Mouse (Mus musculus) kidney, postnatal 10 days (tissue): ENCODE data around the gene Vwa1.
"Not testable (repeated sequence)": the region's sequence is repeated elsewhere in the genome, so short reads cannot be mapped to it uniquely, and the experiment has no call there.

Source experiments
- DNase-seq: peaks from one replicate; pipeline ENCODE4 v3.0.0; 2021; ENCODE audit warnings: mixed read lengths

Vwa1 gene

DNA sequence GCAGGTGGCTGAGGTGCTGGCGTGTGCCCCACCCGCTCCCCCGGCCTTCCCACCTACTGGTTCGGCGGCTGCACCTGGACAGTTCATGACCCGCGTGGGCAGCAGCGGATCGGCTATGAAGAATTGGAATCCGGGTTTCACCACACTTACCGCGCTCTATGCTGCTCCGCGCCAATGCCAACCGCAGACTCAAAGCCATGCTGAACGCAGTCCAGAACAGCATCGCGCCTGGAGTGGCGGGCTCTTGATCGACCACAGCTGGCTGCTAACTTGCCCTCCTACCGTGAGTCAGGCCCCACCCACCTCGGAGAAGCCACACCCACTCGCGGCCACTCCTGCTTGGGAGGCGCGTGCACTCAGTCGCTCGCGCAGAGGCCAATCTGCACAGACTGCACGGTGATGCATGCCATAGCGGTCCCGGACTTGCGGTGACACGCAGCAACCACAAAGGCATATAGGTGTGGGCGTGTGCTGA, at the start of gene Vwa1:
TSS of gene Vwa1 (minus strand) at position 419 of the 475 bp plus-strand sequence.
- DNase-seq = peak; percentile 95

DNA sequence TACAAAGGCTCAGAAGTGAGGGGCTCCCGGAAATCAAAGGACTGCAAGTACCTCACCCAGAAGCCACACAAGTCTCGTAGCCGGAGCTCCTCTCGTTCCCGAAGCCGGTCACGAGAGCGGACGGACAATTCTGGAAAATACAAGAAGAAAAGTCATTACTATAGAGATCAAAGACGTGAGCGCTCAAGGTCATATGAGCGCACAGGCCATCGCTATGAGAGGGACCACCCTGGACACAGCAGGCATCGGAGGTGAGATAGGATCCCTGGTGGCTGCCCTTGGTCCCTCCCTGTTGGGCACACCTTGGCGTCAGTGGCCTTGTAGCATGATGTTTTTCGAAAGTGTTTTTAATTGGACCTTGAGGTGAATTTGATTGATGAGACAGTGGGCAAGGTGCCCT, 48.9 kb upstream of the Vwa1 start:
- no peak for DNase-seq

DNA sequence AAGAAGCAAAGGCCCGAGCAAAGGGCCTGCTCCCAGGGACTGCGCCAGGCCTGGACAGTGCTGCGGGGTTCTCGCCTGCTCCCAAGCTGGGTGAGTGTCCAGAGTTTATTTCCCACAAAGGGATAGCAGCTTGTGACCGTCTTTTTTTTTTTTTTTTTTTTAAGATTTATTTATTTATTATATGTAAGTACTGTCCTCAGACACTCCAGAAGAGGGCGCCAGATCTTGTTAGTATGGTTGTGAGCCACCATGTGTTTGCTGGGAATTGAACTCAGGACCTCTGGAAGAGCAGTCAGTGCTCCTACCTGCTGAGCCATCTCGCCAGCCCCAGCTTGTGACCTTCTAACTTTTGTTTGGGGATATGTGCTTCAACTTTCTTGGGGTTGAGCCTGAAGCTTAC, 46.5 kb upstream of the Vwa1 start:
- DNase-seq = peak; percentile 53

DNA sequence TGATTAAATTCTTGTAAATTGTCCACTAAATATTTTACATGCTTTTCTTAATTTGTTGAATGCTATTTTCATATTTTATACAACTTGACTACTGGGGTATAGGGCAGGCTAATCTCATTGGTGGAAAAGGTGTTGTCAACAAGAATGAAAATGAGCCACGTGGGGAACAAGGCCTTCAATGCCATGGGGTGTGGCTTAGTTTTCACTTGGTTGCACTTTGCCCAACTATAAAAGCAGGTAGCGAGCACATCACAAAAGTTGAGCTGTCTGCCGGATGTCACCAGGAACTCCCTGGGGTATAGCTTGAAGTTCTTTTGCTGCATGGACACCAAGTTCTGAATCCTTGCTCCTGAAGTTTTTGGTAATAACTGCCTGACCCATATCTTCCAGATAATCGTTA, 43.0 kb upstream of the Vwa1 start:
- DNase-seq = no peak

DNA sequence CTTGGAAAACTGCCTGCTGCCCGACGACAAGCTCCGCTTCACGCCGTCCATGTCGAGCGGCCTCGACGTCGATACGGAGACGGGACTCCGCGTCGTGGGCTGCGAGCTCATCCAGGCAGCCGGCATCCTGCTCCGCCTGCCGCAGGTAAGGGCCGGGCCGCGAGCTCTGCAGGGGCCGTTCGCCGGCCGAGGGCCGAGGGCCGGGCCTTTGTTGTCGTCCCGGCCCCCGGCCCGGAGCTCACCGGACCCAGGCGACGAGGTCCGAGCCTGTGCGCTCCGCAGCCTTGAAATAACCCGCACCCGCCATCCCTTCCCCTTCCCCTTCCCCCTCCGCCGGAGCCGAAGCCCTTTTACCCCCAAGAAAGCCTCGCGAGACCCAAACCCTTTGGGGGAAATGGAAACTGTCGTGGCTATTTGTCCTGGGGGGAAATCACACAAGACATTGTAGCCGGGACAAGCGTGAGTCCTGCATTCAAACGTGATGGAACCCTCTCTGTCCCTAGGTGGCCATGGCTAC, 38.2 kb upstream of the Vwa1 start:
- peak; percentile 64 for DNase-seq

DNA sequence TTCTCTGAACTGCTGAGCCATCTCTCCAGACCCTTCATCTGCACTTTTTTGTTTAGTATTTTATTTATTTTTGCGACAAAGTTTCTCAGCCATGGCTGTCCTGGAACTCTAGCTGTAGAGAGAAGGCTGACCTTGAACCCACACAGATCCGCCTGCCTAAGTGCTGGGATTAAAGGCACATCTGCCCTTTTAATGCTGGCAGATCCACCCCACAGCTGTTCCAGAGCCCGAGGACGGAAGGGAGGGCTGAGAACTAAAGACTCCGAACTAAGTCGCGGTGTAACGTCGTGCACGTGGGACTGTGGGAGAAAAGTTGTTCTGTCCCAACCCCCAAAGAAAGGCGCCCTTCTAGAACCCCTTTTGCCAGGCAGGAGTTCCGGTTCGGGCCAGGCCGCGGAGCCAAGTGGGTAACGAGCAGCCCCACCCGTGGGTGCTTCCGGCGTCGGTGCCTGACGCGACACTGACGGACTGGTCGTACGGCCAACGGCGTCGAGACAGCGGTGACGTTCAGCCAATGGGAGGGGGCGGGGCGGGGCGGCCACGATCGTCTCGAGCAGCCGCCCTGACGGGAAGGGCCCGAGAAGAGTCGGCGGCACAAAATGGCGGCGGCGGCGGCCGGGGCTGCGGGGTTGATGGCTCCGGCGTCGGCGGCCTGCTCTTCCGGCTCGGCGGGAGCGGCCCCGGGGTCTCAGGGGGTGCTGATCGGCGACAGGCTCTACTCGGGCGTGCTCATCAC, 37.6 kb upstream of the Vwa1 start, which contains the start of gene Ccnl2:
TSS of gene Ccnl2 (plus strand) at position 561 of the 736 bp plus-strand sequence.
- peak; percentile 97 for DNase-seq

DNA sequence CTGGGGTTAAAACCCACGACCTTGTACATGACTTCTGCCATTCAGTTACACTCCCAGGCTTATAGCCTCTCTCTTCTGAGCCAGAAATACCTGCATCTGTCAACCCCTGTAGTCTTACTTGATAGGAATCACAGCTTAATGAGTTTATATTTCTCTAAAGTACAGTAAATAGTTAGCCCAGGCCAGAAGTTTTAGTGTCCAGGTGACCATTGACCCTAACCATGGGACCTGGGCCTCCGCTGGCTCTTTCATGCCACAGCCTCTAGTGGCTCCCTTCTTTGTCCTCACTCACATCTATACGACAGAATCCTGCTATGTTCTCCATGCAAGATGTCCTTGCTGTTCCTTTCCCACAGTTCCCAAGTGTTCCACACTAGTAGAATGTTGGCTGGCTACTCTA, 33.3 kb upstream of the Vwa1 start:
- no peak for DNase-seq

DNA sequence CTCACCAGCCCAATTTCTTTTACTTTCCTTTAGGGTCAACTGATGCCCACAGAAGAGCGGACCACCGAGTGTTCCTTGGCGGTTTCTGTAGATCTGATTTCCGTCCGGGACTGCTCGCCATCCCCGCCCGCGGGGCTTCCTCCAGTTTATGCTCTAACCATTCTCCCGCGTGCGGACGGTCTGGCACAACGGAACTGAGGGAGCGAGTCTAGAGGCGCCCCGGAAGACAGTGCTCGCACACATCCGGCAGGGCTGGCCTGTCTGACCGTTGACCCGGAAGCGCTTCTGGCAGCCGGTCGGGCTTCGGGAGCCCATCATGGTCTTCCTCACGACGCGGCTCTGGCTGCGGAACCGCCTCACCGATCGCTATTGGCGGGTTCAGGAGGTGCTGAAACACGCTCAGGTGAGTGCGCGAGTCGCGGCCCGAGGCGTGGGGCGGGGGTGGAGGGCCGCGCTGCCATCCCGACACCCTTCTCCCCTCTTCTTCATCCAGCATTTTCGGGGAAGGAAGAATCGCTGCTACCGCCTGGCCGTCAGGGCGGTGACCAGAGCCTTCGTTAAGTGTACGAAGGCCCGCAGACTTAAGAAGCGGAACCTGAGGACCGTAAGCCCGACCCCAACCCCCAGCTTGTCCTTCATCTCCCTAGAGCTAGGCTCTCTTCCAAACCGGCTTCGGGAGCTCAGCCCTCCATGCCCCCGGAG, 29.0 kb upstream of the Vwa1 start:
- DNase-seq = peak; percentile 98

DNA sequence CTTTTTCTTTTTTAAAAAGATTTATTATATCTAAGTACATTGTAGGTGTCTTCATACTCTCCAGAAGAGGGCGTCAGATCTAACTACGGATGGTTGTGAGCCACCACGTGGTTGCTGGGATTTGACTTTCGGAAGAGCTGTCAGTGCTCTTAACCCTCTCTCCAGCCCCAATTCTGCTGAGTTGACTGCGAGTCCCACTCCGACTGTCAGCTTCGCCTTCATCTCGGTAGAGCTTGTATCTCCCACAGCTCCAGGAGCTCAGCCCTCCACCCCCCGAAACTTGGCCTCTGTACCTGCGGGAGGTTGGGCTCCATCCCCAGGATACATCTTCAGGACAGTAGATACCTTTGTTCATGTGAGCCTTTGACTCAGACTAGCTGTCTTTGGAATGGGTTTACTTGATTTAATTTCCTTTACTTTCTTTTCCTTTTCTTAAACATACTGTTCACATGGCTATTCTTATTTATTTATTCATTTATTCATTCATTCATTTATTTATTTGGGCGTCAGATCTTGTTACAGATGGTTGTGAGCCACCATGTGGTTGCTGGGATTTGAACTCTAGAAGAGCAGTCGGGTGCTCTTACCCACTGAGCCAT, 28.3 kb upstream of the Vwa1 start, which contains the start of gene Mrpl20:
TSS of gene Mrpl20 (plus strand) at position 138 of the 599 bp plus-strand sequence.
- no peak for DNase-seq

DNA sequence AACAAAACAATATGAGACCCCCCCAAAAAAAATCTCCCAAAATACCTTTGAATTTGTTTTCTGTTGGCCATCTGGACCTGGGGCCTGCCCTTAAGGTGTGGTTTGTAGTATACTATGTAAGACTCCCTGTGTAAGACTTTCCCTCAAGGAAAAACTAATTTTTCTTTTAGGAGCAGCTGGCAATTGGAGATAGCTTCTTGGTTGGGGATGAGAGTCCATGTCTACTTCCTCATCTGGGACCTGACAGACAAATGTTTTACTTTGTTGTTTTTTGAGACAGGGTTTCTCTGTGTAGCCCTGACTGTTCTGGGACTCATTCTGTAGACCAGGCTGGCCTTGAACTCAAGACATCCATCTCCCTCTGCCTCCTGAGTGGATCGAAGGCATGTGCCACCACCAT, 27.6 kb upstream of the Vwa1 start:
- no peak for DNase-seq

DNA sequence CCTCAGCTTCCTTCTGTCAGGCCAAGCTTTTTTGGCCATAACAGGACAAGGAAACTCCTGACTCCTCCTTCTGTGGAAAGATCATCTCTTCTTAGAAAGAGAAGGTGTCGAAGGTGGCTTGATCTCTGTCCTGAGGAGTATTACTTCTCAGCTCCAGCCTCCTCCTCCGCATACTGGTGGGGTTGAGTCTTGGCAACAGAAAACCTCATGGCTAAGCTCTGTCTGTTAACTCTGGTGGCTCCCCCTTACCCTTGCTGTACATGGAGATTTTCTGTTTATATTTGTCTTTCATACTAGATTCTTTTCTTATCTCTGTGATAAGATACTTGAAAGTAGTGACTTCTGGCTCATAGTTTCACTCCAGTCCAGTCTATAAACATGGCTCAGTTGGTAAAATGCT, 19.2 kb upstream of the Vwa1 start:
- DNase-seq = no peak

DNA sequence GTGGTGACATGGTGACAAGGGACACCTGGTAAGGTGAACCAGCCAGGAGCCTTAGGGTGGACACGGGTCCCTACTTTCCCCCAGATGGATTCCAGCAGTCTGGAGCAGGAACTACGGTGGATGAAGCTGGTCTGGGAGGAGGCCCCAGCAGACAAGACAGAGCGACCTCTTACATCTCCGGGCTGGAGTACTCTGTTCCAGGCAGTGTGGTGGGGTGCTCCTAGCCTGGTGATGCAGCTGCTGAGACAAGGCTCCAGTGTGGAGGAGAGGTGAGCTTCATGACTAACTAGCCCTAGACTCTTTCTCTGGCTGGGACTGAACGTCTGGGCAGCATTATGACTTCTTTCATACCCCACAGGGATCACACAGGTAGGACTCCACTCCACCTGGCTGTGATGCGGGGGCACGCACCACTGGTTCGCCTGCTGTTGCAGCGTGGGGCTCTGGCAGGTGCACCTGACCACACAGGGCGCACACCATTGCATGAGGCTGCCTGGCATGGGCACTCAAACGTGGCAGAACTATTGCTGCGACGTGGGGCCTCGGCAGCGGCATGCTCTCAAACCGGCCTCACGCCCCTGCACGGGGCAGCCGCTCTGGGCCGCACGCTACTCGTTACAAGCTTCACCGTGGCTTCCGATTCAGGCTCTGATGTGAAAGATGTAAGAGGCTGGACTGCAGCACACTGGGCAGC, 16.9 kb upstream of the Vwa1 start:
- DNase-seq = peak; percentile 39

DNA sequence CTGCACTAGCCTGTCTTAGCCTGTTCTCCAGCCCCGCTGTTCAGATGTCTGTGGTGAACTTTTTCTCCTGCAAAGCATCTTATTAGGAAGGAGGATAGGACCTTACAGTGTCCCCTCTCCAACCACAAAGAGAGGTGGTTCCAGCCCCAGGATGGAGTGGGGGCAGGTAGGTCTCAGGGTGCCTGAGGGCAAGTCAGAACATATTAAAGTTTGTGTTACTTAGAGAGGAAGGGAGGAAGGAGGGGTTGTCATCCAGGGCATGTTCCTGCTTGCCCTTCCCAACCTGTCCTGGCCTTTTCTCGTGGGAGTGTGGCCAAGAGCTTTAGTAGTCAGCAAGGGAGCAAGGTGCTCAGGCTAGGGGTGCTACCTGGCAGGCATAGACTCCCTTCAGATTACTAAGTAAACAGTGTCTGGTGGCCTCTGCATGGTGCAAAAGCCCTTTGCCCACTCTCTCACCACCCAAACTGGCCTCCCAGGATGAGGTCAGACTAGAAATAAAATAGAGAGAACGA, 16.2 kb upstream of the Vwa1 start:
- DNase-seq = peak; percentile 35

DNA sequence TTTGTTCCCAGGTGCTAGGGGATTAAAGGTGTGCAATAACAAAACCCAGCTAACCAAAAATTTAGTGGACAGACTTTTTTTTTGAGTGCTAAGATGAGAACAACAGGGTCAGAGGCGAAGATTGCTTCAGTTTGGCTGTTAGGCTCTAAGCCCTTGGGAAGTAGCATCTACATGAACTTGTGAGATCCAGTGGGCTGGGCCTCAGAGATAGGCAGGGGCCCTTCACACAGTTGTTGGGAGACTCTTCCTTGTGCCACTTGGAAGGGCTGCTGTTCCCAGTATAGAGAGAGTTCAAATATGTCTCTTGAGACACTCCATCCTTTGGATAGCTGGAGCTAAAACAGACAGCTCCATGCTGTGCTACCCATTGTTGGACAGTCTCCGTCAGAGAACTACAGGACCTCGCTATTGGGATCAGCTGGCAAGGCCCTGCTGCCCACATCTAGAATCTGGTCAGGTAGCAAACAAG, 15.6 kb upstream of the Vwa1 start, which contains the start of gene Ankrd65:
TSS of gene Ankrd65 (plus strand) at position 419 of the 469 bp plus-strand sequence.
- no peak for DNase-seq

DNA sequence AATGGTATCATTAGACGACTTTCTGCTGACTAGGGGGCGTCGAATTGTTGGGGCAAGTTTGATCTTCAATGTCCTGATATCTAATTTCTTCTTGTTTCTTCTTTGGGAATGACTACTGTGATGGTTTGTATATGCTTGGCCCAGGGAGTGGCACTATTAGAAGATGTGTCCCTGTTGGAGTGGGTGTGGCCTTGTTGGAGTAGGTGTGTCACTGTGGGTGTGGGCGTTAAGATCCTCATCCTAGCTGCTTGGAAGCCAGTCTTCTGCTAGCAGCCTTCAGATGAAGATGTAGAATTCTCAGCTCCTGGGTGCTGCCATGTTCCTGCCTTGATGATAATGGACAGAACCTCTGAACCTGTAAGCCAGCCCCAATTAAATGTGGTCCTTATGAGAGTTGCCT, 14.3 kb upstream of the Vwa1 start:
- DNase-seq = not testable (repeated sequence)

DNA sequence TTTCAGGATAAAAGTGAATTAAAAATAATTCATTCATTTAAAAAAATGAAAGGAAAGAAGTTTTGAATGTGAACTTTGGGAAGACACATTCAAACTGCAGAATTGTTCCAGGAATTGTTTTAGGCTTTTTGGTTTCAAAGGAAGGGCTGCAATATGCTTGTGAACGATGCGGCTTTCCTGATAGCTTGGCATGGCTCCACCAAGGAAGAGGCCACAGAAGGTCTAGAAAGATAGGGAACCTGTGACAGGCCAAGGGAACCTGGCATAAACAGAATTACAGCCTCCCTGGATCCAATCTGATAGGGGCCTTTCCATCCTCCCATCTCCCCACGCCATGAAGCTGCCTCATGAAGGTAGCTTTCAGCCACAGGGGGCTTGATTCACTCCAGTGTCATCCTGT, 13.8 kb upstream of the Vwa1 start:
- no peak for DNase-seq

DNA sequence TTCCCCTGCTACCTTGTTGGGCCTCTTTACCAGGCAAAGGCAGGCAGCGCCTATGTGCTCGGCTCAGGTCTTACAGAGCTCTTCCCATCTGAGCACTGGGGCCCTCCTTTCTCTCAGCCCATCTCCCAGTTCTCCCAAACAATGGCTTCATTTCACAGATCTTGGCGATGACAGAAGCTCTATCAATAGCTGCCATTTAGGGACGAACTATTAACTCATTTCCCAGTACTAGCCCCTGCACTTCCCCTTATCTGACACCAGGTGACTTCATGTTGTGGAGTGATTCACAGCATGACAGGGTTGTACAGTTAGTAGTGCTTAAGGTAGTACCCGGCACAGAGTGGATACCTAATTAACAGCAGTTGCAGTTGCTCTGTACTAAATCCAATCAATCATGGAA, 11.3 kb upstream of the Vwa1 start, which contains the start of gene Tmem88b:
TSS of gene Tmem88b (minus strand) at position 56 of the 400 bp plus-strand sequence.
- no peak for DNase-seq

DNA sequence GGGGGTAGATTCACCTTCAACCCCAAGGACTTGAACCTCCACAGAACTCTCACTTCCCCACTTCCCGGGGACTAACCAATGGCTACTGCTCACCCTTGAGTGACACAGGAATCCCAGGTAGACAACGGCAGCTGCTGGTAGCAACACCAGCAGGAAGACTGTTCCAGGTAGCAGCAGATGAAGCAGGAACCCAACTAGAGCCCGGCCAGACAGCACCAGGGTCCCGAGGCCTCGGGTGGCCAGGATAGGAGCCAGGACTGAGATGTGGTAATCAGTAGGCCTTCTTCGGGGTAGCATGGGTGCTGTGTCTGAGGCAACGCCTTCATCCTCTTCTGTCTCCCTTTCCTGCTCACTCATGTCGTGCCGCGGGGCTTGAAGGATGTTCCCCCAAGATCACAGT, 10.7 kb upstream of the Vwa1 start:
- DNase-seq = no peak

DNA sequence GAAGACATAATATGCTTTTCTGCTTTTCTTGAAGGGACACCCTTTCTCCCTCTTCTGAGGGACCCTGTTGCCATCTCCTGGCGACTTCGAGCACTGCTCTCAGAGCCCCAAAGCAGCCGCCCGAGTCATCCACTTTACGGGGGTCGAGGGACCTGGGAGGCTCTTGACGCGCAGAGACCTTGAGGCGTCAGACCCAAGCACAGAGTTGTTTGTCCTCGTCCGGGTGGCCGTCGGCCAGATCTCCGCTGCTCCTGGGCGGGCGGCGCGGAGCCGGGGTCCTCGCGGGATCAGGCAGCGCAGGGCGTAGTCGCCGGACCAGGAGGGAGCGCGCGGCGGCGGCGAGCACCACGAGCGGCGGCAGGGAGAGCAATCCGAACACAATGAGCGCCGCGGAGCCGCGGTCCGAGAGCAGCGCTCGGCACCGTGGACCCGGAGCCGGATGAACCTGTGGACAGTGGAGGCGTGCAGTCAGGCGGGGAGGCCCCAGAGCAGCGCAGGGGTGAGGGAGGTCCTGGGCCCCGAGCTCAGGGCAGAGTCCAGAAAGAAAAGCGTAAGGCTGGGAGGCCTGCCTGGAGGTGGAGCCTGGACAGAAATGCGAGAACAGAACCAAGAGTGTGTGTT, 9.7 kb upstream of the Vwa1 start:
- DNase-seq = peak; percentile 89

DNA sequence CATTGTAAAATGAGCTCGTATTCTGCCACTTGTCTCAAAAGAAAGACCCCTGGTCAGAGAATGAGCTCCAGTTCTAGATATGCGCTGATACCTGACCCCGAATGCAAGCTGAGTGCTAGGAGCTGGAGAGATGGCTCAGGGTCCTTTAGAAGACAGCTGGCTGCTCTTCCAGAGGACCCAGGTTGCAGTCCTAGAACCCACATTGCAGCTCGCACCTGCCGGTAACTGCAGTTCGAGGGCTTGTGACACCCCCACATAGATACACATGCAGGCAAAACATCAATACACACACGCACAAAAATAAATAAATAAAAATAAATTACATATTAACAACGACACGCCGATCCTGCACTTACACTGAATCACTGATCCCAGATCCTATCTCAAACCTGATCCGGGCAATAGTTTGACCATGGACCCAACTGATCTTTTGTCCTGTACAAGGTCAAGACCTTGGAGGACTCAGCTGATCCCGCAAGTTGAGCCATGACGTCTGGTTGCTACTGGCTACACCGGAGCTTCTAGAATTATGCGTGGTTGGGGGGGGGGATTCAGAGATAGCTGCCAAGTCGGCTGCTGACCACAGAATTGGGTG, 9.1 kb upstream of the Vwa1 start:
- no peak for DNase-seq

DNA sequence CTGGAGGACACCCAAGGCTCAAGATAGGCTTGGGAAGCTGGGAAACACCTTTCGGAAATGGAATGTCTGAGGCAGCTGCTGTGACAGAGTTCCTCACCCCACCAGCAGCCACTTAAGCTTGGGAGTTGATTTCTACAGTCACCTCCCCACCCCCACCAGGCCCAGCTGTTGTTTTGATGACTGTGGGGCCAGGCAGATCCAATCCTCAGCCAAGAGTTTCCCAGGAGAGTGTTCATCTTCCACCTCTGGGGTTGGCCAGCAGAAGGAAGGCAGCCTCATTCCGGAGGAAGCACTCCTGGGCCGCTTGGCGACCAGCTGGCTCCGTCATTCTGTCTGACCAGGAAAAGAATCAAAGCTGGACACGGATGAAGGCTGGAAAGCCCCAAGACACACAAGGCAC, 6.4 kb upstream of the Vwa1 start:
- DNase-seq = peak; percentile 84
